Mouse (Mus musculus) cerebral cortex, adult 2 months (tissue): ENCODE data around the gene Igdcc3.

Experiments
- WGBS: fragments of 180-500 bp; shearing (Covaris S2); methylation state at CpG from one replicate; pipeline ENCODE4 v1.1.7; 2018; 5-methylcytosine and 5-hydroxymethylcytosine counted together

Gene Igdcc3

DNA sequence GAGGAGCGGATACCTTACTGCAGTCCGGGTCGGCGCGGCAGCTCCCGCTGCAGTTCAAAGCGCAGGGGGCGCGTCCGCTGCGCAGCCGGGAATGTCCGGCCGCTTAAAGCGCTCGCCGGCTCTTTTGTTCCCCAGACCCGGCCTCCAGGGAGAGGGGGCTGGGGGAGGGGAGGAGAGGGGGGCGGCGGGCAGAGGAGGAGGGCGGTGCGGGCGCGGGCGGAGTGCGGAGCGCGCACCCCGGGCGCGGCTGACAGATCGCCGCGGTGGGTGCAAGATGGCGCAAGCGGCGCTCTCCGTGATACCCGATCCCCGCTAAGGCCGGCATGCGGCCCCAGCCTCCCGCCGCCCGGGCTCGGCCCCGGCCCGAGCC, at the start of gene Igdcc3:
Gene Igdcc3 (plus strand): TSS at position 254 of the 370 bp plus-strand sequence.
- under 1% methylated on average over 46 of the region's 48 CpGs for WGBS

DNA sequence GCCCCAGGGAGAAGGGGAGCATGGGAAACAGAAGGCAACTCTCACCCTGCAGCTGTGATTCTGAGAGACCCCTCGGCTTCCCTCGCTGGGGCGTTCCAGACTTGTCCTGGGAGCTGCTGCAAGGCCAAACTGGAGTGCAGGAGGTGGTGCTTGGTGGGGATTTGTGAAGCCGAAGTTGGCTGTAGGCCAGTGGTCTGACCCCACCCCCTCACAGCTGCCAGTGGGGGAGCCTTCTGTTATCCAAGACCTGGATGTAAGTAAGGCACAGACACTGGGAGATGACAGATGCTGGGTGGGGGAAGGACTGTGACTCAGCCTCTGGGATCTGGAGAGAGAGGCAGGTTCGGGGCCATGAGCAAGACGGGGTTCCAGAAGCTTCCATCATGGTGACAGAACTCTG, 46.8 kb upstream of the Igdcc3 start:
- 42% methylated on average over 6 of the region's 6 CpGs for WGBS

DNA sequence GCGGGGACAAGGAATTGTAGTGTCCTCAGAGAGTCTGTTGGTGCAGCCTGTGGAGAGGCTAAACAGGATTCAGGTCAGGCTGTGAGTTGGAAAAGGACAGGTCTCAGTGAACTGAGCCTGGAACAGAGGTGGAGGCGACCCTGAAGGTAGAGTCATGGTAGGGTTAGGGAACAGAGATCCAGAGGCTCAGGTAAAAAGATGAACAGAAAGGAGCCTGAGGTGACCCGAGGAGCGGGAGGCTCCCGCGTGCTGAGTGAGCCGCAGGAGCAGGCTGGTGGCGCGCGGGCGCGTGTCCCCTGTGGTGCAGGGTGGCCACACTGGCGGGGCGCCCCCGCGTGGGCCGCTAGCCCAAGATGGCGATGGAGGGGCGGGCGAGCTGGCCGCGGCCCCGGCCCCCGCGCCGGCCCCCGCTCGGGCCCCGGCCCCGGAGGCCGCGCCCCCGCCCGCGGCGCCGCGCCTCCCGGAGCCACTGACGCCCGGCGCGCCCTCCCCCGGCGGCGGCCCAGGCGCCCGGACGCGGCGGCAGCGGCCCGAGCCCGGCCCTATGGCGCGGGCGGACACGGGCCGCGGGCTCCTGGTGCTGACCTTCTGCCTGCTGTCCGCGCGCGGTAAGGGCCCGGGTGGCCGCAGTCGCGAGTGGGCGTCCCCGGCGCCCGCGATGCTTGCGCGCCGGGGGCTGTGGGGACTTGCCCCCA, 39.9 kb upstream of the Igdcc3 start, which contains the start of gene Igdcc4:
Gene Igdcc4 (plus strand): TSS at position 496 of the 695 bp plus-strand sequence.
- 1% methylated on average over 56 of the region's 76 CpGs for WGBS

DNA sequence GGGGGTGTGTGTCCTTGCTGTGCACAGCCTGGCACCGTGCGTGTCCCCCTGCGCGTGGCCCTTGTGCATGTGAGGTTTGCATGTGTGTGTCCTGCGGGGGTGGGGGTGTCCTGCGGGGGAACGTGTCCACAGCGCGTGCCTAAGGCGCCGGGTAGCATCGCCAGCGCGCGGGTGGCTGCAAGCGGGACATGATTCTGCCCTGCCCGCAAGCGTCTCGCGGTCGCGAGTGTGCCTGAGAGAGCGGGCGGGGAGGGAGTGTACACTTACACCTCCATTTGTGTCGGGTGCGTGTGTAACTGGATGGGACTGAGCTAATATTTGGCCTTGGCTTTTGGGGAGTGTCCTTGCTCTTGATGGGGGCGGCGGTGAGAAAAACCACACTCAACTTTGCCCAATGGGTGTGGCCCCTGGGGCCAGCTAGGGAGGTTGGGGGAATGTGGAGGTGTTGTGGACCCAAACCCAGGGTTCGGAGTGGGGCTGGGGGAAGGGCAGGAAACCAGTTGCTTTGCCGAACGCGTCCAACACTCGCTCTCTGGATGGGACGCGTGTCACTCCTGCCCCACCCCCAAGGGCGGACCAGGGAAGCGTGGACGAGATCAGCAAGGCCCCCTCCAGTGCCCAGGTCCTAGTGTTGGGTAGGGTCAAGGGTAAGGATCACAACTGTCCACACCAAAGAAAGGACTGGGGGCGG, 39.2 kb upstream of the Igdcc3 start:
- WGBS: under 1% methylated on average over 39 of the region's 39 CpGs

DNA sequence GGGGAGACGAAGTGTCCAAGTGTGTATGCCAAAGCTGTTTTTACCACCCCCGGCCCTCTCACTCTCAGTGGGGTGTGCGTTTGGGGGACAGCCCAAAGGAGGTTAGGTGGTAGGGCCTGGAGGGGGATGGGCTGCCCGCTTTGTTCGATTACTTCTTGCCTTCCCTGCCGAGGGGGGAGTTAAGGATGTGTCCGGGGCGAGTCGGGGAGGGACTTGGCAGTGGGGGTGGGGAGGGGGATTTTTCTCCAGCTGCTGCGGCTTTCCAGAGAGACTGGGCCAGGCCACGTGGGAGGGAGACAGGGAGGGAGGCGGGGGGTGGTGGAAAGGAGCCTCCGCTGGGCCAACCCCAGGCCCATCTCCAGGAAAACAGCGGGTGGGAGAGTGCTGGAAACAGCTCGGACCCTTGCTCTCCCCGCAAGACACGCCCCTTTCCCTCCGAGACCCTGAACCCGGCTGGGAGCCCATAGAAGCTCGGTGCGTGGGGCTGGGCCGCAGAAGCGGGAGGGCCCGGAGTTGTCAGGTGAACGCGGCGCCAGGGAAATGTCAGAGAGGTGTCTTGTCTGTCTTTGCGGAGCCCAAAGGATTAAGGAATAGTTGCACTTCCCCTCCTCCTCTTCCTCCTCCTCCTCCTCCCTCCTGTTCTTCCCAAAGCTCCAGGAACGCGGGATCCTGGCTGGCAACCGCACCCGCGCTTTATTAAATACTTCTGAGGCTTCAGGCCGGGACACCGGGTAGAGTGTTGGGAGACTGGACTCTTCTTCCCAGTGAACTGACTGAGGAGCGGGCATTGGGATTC, 38.4 kb upstream of the Igdcc3 start:
- WGBS: 4% methylated on average over 36 of the region's 36 CpGs

DNA sequence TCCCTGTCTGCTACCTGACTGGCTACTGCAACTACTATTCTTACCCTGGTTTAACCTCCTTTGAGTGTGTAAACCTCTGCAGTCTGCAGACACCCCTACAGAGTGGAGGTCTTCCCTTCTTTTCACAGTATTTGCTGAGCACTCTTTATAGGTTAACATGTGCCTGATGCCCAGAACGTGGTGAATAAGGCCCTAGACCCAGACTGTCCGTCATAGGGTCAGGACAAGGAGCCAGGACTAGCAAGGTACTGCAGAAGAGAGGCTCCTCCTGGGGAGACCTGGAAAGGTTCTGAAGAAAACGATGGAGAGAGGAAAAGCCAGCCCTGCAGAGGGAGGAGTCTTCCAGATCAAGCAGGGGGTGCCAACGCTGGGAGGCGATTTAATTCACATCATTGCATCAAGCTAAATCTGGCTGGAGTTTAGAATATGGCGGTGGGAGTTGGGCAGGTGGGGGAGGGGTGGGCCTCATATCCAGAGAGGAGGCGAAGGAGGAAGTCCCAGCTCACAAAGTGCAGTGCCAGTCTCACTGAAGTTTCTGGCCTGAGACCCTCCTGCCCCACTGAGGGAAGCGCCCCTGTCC, 37.7 kb upstream of the Igdcc3 start:
- WGBS: 33% methylated on average over 8 of the region's 8 CpGs

DNA sequence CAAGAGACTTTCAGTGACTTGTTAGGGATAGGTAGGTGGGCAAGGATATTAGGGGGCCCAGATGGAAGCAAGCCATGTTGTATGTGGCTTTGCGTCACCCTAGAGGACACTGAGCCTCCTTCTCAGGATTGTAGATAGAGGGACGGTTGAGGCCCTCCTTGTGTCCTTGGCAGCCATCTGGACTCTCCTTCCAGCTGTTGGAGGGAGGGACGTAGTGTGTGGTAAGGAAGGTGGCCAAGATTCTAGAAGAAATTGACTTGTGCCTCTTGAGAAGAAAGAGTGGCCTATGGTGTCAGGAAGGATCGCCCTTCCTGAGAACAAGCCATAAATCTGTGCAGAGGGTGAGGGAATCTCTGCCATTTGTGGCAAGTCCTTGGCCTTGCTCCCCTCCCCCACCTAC, 34.2 kb upstream of the Igdcc3 start:
- WGBS: 88% methylated on average over 4 of the region's 4 CpGs

DNA sequence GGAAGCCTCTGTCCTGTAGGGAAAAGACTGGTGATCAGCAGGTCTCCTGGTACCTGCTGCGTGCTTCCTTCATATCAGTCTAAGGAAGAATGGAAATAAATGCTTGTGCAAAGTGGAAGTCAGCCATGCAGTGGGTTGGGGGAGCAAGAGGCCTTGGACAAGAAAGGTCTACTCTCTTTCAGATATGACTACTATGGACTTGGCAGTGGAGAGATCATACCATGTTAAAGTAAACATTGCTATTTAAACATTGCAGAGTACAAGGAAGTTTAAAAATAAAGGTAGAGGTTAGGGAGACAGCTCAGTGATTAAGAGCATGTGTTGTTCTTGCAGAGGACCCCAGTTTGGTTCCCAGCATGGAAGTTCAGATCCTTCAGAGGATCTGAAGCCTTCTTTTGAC, 33.1 kb upstream of the Igdcc3 start:
- 97% methylated on average over 1 of the region's 1 CpGs for WGBS

DNA sequence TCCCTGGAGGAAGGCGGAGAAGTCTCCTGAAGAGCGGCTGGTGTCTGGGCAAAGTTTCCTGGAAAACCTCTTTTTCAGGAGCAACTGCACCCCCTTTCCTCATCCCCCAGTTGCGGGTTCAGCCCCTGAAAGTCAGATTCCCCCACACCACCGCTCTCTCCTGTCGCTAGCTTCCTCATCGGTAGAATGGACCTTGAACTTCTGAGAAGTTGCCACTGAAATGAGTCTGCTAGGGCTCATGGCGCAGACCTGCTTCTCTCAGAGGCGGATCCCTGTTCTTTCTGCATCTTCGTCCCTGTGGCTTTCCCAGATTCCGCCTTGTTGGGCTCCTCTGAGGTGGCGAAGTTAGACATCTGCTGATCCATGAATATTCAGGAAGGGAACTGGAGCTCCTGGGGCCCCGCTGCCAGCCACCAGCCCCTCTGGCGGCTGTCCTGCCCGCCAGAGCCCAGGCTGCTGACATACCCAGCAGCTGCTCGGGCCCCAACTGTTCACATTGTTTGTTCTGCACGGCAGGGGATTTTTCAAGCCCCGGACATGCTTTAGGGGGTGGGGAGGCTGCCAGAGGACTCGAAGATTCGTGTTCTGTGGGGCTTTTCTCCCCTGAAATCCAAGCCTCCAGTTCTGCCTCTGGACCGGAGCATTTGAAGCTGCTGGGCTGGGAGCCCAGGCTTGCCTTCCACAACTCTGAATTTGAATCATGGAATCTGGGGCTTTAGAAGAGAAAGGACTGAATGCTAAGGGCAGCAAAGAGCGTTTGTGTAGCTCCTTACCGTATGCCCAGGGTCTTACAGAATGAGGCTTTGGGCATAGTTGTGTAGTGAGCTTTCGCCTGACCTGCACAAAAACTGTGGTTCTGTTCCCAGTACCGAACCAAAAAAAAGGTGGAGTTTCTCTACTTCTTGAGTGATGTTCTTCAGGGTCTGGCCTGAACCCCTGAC, 31.6 kb upstream of the Igdcc3 start:
- WGBS: 19% methylated on average over 24 of the region's 24 CpGs

DNA sequence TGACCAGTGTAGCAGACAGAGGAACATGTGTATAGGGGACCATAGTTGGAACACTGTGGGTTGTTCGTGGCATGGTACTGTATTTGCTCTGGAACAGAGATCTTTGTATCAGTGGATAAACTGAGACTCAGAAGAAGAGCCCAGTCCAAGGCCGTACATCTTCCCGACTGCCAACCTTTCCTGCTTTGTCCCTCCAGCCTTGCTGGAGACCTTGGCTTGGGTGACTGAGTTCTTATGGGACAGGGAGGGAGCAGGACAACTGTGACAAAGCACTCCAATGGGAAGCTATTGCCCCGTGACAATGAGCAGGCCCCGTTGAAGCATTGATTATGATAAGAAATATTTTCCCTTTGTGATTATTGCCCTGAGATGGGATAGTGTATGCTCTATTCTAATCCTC, 29.3 kb upstream of the Igdcc3 start:
- 87% methylated on average over 5 of the region's 5 CpGs for WGBS

DNA sequence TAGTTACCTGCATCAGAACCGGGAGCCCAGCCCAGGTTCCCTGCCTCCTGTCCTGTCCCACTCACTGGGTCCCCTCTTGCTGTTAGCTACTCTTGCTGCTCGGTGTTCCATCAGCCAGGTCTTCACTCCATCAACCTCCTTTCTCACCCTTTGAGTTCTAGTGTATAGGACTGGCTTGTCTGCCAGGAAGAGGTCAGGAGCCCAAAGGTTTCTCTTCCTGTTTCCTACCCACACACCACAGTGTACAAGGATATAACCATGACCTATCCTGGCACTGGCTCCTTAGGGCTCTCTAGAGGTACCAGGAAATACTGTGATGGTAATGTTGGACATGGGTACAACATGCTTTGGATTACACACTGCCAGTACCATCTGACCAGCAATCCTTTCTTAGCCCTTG, 27.3 kb upstream of the Igdcc3 start:
- 97% methylated on average over 2 of the region's 2 CpGs for WGBS

DNA sequence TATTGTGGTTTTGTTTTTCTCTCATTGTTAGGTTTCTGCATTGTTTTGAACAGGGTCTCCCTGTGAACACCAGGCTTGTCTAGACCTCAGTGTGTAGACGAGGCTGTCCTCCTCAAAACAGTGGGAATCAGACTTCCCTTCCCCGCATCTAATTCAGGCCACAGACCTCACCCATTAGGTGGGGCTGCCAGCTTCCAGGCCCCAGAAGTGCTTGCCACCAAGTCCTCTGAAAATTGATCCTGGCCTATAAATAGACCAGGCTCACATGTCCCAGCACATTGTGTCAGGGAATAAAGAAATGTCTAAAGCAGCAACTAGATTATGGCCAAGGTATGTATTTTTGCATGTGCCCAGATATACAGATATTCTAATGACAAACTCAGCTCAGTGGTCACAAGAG, 25.1 kb upstream of the Igdcc3 start:
- 83% methylated on average over 2 of the region's 2 CpGs for WGBS

DNA sequence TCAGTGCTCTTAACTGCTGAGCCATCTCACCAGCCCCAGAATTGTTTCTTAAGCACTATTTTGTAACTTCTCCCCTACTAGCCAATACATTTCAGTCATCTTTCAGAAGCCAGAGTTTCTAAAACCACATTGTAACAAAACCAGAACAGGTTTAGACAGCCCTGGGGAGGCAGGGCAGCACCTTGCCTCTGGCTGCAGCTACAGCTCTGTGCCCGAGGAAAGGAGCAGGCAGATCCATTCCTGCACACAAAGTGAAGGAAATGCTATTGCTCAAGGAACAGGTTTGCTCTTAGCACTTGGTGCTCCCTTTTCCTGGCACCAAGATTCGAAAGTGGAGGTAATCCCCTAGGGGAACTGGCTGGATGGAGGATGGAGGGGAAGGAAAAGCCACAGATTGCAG, 23.5 kb upstream of the Igdcc3 start:
- 63% methylated on average over 2 of the region's 2 CpGs for WGBS

DNA sequence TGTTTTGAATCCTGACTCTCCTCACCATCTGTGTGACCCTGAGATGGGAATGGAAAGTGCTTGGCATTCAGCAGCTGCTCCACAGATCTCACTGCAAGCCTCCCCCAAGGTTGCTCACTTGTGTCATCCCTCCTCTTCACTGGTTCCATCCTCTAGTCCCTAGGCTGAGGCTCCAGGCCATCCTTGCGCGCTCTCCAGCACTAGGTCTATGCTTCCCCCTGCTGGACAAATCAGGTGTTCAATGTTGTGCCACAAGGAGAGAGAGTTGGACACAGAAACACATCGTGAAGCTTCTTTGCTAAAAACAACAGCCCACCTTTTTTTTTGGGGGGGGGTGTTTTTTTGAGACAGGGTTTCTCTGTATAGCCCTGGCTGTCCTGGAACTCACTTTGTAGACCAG, 20.1 kb upstream of the Igdcc3 start:
- 24% methylated on average over 3 of the region's 3 CpGs for WGBS

DNA sequence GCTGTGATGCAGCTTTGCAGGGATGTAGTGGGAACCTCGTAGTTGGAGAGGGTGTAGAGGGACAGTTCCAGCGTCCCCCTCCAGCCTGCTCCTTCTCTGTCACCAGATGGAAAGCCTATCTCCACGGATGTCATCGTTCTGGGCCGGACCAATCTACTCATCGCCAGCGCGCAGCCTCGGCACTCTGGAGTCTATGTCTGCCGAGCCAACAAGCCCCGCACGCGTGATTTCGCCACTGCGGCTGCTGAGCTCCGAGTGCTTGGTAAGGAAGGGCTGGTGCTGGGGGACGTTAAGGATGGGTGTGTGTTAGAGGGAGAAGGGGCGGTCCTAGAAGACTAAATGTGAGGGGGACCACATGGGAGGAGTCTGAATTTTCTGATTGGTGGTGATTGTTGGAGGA, 18.4 kb upstream of the Igdcc3 start:
- WGBS: 34% methylated on average over 18 of the region's 18 CpGs

DNA sequence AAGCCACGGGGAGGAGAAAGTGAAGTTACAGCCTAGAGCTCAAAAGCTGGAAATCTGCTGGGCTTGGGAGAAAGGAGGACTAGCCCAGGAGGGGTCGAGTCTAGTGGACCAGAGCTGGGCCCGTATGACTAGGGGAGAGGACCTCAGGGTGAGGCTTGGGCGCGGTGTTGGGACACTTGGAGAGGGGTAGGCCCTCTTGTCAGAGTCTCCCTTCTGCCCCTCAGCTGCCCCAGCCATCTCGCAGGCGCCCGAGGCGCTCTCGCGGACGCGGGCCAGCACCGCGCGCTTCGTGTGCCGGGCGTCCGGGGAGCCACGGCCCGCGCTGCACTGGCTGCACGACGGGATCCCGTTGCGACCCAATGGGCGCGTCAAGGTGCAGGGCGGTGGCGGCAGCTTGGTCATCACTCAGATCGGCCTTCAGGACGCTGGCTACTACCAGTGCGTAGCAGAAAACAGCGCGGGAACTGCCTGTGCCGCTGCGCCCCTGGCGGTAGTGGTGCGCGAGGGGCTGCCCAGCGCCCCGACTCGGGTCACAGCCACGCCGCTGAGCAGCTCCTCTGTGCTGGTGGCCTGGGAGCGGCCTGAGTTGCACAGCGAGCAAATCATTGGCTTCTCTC, 17.3 kb upstream of the Igdcc3 start:
- 39% methylated on average over 48 of the region's 48 CpGs for WGBS

DNA sequence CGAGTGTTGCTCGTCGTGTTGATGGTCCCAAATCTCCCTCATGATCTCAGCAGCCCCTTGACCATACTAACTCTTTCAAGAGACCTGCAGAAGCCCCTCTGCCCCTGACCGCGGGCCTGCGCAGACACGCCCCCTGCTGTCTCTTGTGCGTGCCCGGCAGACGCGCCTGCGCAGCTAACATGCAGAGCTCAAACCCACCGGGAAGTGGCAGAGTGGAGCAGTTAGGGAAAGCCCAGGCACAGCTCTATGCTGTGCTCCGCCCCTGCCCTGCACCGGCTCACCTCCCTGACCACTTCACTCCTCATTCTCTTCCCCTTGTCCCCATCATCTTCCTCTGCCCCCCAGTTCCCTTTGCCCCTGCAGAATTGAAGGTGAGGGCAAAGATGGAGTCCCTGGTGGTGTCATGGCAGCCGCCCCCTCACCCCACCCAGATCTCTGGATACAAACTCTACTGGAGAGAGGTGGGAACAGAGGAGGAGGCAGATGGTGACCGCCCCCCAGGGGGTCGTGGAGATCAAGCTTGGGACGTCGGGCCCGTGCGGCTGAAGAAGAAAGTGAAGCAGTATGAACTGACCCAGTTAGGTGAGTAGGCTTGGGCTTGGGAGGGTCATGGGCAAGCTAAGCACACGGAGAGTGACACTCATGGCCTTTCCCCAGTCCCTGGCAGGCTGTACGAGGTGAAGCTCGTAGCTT, 12.7 kb upstream of the Igdcc3 start:
- WGBS: 36% methylated on average over 25 of the region's 25 CpGs

DNA sequence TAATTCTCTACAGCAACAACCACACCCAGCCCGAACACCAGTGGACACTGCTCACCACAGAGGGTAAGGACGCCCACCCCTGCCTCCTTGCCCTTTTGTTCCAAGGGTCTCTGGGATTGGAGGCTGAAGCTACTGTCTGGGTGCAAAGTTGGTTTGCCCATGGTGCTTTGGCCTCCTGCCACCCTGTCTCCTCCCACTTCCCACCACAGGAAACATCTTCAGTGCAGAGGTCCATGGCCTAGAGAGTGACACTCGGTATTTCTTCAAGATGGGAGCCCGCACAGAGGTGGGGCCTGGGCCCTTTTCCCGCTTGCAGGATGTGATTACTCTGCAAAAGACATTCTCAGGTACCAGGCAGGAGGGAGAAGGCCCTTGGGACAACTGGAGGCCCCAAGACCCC, 9.3 kb upstream of the Igdcc3 start:
- 83% methylated on average over 5 of the region's 5 CpGs for WGBS

DNA sequence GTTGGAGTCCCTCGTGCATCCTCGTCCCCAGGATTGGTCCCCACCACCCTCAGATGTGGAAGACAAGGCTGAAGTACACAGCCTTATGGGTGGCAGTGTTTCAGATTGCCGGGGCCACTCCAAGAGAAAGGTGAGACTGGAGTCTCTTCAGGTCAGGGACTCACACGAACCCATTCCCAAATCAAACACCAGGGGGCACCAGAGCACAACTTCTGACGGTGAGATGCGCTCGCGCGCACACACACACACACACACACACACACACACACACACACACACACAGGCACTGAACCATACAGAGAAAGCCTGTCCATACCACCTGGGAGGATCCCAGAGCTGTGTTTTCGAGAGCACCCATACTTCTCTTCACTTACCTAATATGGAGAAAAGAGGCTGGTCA, 7.2 kb upstream of the Igdcc3 start:
- WGBS: 9% methylated on average over 10 of the region's 10 CpGs

DNA sequence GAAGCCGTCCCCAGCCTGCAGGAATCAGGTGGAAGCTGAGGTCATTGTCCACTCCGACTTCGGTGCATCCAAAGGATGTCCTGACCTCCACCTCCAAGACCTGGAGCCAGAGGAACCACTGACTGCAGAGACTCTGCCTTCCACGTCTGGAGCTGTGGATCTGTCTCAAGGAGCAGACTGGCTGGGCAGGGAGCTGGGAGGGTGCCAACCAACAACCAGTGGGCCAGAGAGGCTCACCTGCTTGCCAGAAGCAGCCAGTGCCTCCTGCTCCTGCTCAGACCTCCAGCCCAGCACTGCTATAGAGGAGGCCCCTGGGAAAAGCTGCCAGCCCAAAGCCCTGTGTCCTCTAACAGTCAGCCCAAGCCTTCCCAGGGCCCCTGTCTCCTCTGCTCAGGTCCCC, 5.9 kb upstream of the Igdcc3 start:
- WGBS: 85% methylated on average over 4 of the region's 4 CpGs
